12 mouse cellular contexts compared by ENCODE assay signal in genomic region chr4:139587370-139587769, GRCm38 (mm10). TPM values are rescaled to one million over a fixed set of nuclear protein-coding genes. Genes with fewer than 3 reads are reported as not detected.
A peak's percentile ranks its signal among the peaks of the same experiment; 100 is the strongest.
DNase-seq lines count a peak whose midpoint lies in the region; ATAC-seq and TF ChIP-seq lines count a peak whose summit lies in the region.
"Had no signal": no experiment of that assay in that cellular context is flagged by ENCODE, and none has a peak within 500 bp of the region (broad histone marks: within the 10 kb centered on the region; RNA-seq: fewer than 3 reads in every experiment).

No protein-coding gene starts in this region.

- no peaks in the 10 kb centered on the region for H3K27me3 ChIP-seq in heart, adult 2 months (ENCODE audit: control insufficient read depth, insufficient read depth, low read length)
- H3K27me3 ChIP-seq in stomach, postnatal 0 days (ENCODE audit: control insufficient read depth, insufficient read depth, low read length), result no peaks in the 10 kb centered on the region
- H3K27me3 ChIP-seq in hindbrain, embryonic 12.5 days, result no peaks in the 10 kb centered on the region
- H3K27me3 ChIP-seq: liver, embryonic 13.5 days had no signal

- no peak overlapping the region for H3K4me2 ChIP-seq in stomach, postnatal 0 days (replicated peaks; ENCODE audit: low read depth)
- H3K4me2 ChIP-seq in hindbrain, embryonic 12.5 days (replicated peaks), result no peak overlapping the region
- H3K4me2 ChIP-seq: liver, embryonic 13.5 days had no signal

- H3K79me2 ChIP-seq in heart, adult 2 months (replicated peaks; ENCODE audit: control insufficient read depth, insufficient read depth, low read length), result 0 out of 2 replicates have a peak, but pooled peaks cover 2% of the 10 kb centered on the region

- WGBS in heart, adult 2 months, result 36% methylated on average over 4 of the region's 4 CpGs
- WGBS in stomach, postnatal 0 days, result 78% methylated on average over 4 of the region's 4 CpGs
- 71% methylated on average over 4 of the region's 4 CpGs for WGBS in hindbrain, embryonic 12.5 days

- DNase-seq in heart, adult 2 months, result peak in 1 of 2 experiments; percentile 65
- no peak for DNase-seq in heart, postnatal 10 days
- DNase-seq in testis, postnatal 14 days (ENCODE audit: low spot score), result peak; percentile 60
- DNase-seq in testis, postnatal 10 days (ENCODE audit: low spot score), result no peak
- peak; percentile 65 for DNase-seq in kidney, postnatal 10 days
- no peak for DNase-seq in stomach, postnatal 0 days (ENCODE audit: low spot score)
- DNase-seq in left cerebral cortex, adult 2 months (ENCODE audit: extremely low spot score in 1 of 2, low spot score in 2 of 2), result no peak
- DNase-seq: gastrocnemius, postnatal 14 days; liver, embryonic 13.5 days; right cerebral cortex, postnatal 25 days had no signal

- no peaks in the 10 kb centered on the region for H3K9me3 ChIP-seq in stomach, postnatal 0 days (ENCODE audit: control insufficient read depth, low read length)
- no peaks in the 10 kb centered on the region for H3K9me3 ChIP-seq in hindbrain, embryonic 12.5 days (replicated peaks)
- H3K9me3 ChIP-seq: liver, embryonic 13.5 days had no signal

- TF ChIP-seq CTCF in heart, adult 2 months (IDR thresholded peaks at IDR 0.05), result no peak
- TF ChIP-seq CTCF in stomach, postnatal 0 days (IDR thresholded peaks at IDR 0.05; ENCODE audit: low read depth), result no peak
- TF ChIP-seq CTCF in left cerebral cortex, adult 2 months (IDR thresholded peaks at IDR 0.05), result no peak

- H3K4me3 ChIP-seq in heart, adult 2 months, result no peak overlapping the region
- no peak overlapping the region for H3K4me3 ChIP-seq in stomach, postnatal 0 days (ENCODE audit: low read depth, low read length)
- H3K4me3 ChIP-seq in hindbrain, embryonic 12.5 days, result no peak overlapping the region
- H3K4me3 ChIP-seq in left cerebral cortex, adult 2 months, result no peak overlapping the region
- H3K4me3 ChIP-seq: liver, embryonic 13.5 days had no signal

- peak overlapping the region; percentile 76 for H3K27ac ChIP-seq in heart, adult 2 months
- H3K27ac ChIP-seq in stomach, postnatal 0 days (replicated peaks), result peak overlapping the region; percentile 24; the same call in 1 of the 2 replicates
- H3K27ac ChIP-seq in hindbrain, embryonic 12.5 days, result no peak overlapping the region
- no peak overlapping the region; the same call in 1 of the 2 replicates for H3K27ac ChIP-seq in left cerebral cortex, adult 2 months
- H3K27ac ChIP-seq: liver, embryonic 13.5 days had no signal

- intact Hi-C loops in heart, adult 2 months (cut with DNase I), result no loop called here
- intact Hi-C loops in heart, postnatal 10 days (cut with DNase I), result no loop called here
- intact Hi-C loops in left cerebral cortex, adult 2 months (cut with DNase I), result no loop called here

- no peaks in the 10 kb centered on the region for H3K36me3 ChIP-seq in heart, adult 2 months (ENCODE audit: control insufficient read depth, insufficient read depth, low read length)
- no peaks in the 10 kb centered on the region for H3K36me3 ChIP-seq in stomach, postnatal 0 days (ENCODE audit: control insufficient read depth, insufficient read depth, low read length)
- no peaks in the 10 kb centered on the region for H3K36me3 ChIP-seq in hindbrain, embryonic 12.5 days
- H3K36me3 ChIP-seq: liver, embryonic 13.5 days had no signal

- 0 out of 2 replicates have a peak, but pooled peaks have one; percentile 46 for TF ChIP-seq EP300 in heart, adult 2 months (IDR thresholded peaks at IDR 0.05; ENCODE audit: insufficient read depth, low read depth, low read length)
- no peak for TF ChIP-seq EP300 in stomach, postnatal 0 days (optimal IDR thresholded peaks at IDR 0.05)

- H3K4me1 ChIP-seq in heart, adult 2 months (ENCODE audit: control insufficient read depth, insufficient read depth, low read length), result peaks cover 15% of the 10 kb centered on the region
- no peaks in the 10 kb centered on the region for H3K4me1 ChIP-seq in stomach, postnatal 0 days (replicated peaks; ENCODE audit: control insufficient read depth, insufficient read depth)
- peaks cover 46% of the 10 kb centered on the region for H3K4me1 ChIP-seq in hindbrain, embryonic 12.5 days

- no peak overlapping the region for H3K9ac ChIP-seq in heart, adult 2 months (ENCODE audit: low read depth, low read length)
- no peak overlapping the region for H3K9ac ChIP-seq in stomach, postnatal 0 days (ENCODE audit: low read length)
- H3K9ac ChIP-seq in hindbrain, embryonic 12.5 days, result no peak overlapping the region
- H3K9ac ChIP-seq: liver, embryonic 13.5 days had no signal

- TF ChIP-seq POLR2A in heart, adult 2 months (IDR thresholded peaks at IDR 0.05; ENCODE audit: insufficient read depth, low read depth, low read length), result no peak

- no peak; the same call in 1 of the 2 replicates for ATAC-seq in stomach, postnatal 0 days (ENCODE audit: low FRiP score, low TSS enrichment)
- no peak for ATAC-seq in hindbrain, embryonic 12.5 days (ENCODE audit: low FRiP score)

RNA-seq across cellular contexts. Expression of gene Gm21969, which starts 15.6 kb away (rescaled TPM):
- not detected for total RNA-seq in heart, adult 2 months (2021)
- polyA plus RNA-seq in heart, adult 2 months (2012; rRNA removed), result 0.06 TPM in 1 of 2 replicates, not detected in the other
- total RNA-seq in heart, postnatal 10 days (2021), result not detected
- polyA plus RNA-seq in stomach, postnatal 0 days (2015; fragmentation: Nextera tagmentation; extraction: Ambion mirVana), result not detected in 2 replicates
- not detected in 2 replicates for polyA plus RNA-seq in hindbrain, embryonic 12.5 days (2016; fragmentation: Nextera tagmentation; extraction: Ambion mirVana)
- total RNA-seq in left cerebral cortex, adult 2 months (2021), result not detected
- total RNA-seq: gastrocnemius, postnatal 14 days had no signal
- polyA plus RNA-seq: intestine, embryonic 14.5 days; liver, embryonic 13.5 days had no signal

RNA-seq across cellular contexts. Expression of gene Aldh4a1, which starts 35.3 kb away (rescaled TPM):
- total RNA-seq in heart, adult 2 months (2021), result 10 to 100 TPM; 79.7 to 96.7 TPM
- polyA plus RNA-seq in heart, adult 2 months (2012; rRNA removed), result 120 and 149 TPM in 2 replicates
- 10 to 100 TPM; 15.6 to 15.7 TPM for total RNA-seq in heart, postnatal 10 days (2021)
- 12.9 and 14.7 TPM in 2 replicates for polyA plus RNA-seq in stomach, postnatal 0 days (2015; fragmentation: Nextera tagmentation; extraction: Ambion mirVana)
- polyA plus RNA-seq in hindbrain, embryonic 12.5 days (2016; fragmentation: Nextera tagmentation; extraction: Ambion mirVana), result 20.6 and 21.4 TPM in 2 replicates
- total RNA-seq in left cerebral cortex, adult 2 months (2021), result 10 to 100 TPM; 16.9 to 17.0 TPM

RNA-seq across cellular contexts. Expression of gene Iffo2, which starts 57.0 kb away (rescaled TPM):
- 1 to 10 TPM; 4.9 to 5.0 TPM for total RNA-seq in heart, adult 2 months (2021)
- 3.1 and 4.5 TPM in 2 replicates for polyA plus RNA-seq in heart, adult 2 months (2012; rRNA removed)
- 10 to 100 TPM; 11.5 to 13.0 TPM for total RNA-seq in heart, postnatal 10 days (2021)
- 3.8 and 4.0 TPM in 2 replicates for polyA plus RNA-seq in stomach, postnatal 0 days (2015; fragmentation: Nextera tagmentation; extraction: Ambion mirVana)
- polyA plus RNA-seq in hindbrain, embryonic 12.5 days (2016; fragmentation: Nextera tagmentation; extraction: Ambion mirVana), result 5.7 and 5.8 TPM in 2 replicates
- 10 to 100 TPM; 18.8 to 20.0 TPM for total RNA-seq in left cerebral cortex, adult 2 months (2021)

Comparison
In these comparisons a context has a peak if more than half of its experiments do, and no peak if none do; other contexts are left out.
1. DNase-seq: peak in testis, postnatal 14 days (single experiment) and kidney, postnatal 10 days (single experiment); none in heart, postnatal 10 days (0 of 2), testis, postnatal 10 days (single experiment), stomach, postnatal 0 days (single experiment) and left cerebral cortex, adult 2 months (0 of 2).
2. RNA of gene Aldh4a1, which starts 35.3 kb away (total RNA-seq): 79.7 to 96.7 TPM in heart, adult 2 months; 16.9 to 17.0 TPM in left cerebral cortex, adult 2 months and 15.6 to 15.7 TPM in heart, postnatal 10 days; every median in the first group is over 4 times any median in the second.
3. H3K27ac ChIP-seq: peak in heart, adult 2 months (single experiment) and stomach, postnatal 0 days (single experiment); none in hindbrain, embryonic 12.5 days (single experiment) and left cerebral cortex, adult 2 months (single experiment).